Mouse (Mus musculus) stomach, embryonic 15.5 days (tissue): Measurements from ENCODE around the gene Gm10300. TPM values are rescaled to one million over a fixed set of nuclear protein-coding genes. Genes with fewer than 3 reads are reported as not detected.

Experiments used
- ATAC-seq: fragments of 200-750 bp; cut with Nextera tagmentation; 2 replicates; pipeline ENCODE4 v1.8.0; 2017; ENCODE audit warnings: low read depth, moderate number of reproducible peaks, moderate TSS enrichment; ENCODE audit not compliant: insufficient read depth, low FRiP score
- H3K27ac ChIP-seq: fragments of 300-500 bp; sonication (generic); 2 replicates; pipeline ENCODE4 v1.5.1; 2015; ENCODE audit warnings: mild to moderate bottlenecking, inconsistent platforms
- H3K27me3 ChIP-seq: fragments of 300-500 bp; sonication (generic); replicated peaks from 2 replicates; pipeline ENCODE4 v1.6.1; 2015; ENCODE audit warnings: inconsistent platforms
- H3K36me3 ChIP-seq: fragments of 300-500 bp; sonication (generic); 2 replicates; pipeline ENCODE4 v1.6.1; 2015; ENCODE audit warnings: inconsistent platforms
- H3K4me1 ChIP-seq: fragments of 300-500 bp; sonication (generic); 2 replicates; pipeline ENCODE4 v1.6.1; 2015; ENCODE audit warnings: inconsistent platforms
- H3K4me2 ChIP-seq: fragments of 300-500 bp; sonication (generic); 2 replicates; pipeline ENCODE4 v1.6.1; 2015; ENCODE audit warnings: mild to moderate bottlenecking, inconsistent platforms
- H3K4me3 ChIP-seq: fragments of 300-500 bp; sonication (generic); replicated peaks from 2 replicates; pipeline ENCODE4 v1.5.1; 2015; ENCODE audit warnings: inconsistent platforms
- H3K9ac ChIP-seq: fragments of 300-500 bp; sonication (generic); 2 replicates; pipeline ENCODE4 v1.6.1; 2015; ENCODE audit warnings: inconsistent platforms
- H3K9me3 ChIP-seq: fragments of 300-500 bp; sonication (generic); 2 replicates; pipeline ENCODE4 v1.6.1; 2016; ENCODE audit warnings: inconsistent platforms
- WGBS: fragments of 180-500 bp; shearing (Covaris S2); methylation state at CpG from one replicate; pipeline ENCODE4 v1.1.7; 2015; 5-methylcytosine and 5-hydroxymethylcytosine counted together
- polyA plus RNA-seq: library from polyadenylated mRNA; unstranded; fragments of >200 nt; fragmentation: Nextera tagmentation; extraction: Ambion mirVana; gene quantifications from 2 replicates; pipeline ENCODE4 v1.2.1, GENCODE M21; 2015

Gene Gm10300
- polyA plus RNA-seq, 1 experiment from 2014 or later = 0.13 TPM

DNA sequence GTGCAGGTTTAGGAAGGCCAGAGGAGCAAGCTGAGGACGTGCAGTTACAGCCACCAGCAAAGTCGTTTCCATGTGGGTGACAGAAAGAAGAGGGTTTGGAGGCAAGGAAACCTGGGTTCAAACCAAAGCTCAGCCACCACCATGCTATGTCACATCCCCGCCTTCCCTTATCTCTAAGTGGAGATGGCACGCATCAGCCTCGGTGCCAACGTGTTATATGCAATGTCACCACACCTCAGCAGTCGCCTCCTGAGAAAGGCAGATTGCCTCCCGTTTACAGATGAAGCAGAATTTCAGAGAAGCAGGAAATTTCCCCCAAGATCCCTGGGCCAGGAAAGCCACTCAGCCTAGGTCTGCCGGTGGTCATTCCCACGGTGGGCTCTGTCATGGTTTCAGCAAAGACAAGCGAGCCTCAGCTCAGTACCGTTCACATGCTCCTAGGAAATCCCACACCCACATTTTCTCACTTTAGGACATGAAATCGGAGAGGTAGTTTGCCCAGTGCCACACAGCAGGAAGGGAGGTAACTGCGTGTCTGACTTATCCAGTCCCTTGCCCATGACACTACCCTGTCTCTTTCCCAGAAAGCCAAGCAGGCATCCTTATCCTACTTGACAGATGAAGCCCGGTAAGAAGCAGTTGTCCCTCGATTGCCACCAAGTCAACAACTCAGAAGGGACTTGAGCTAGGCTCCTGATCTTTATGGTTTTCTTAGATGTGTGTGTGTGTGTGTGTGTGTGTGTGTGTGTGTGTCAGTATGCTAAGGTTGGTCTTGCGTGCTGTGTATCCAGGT, 14.3 kb upstream of the Gm10300 start:
- peak; percentile 76; the same call in 1 of the 2 replicates for ATAC-seq
- 51% methylated on average over 17 of the region's 17 CpGs for WGBS
- H3K4me2 ChIP-seq = no peak overlapping the region

DNA sequence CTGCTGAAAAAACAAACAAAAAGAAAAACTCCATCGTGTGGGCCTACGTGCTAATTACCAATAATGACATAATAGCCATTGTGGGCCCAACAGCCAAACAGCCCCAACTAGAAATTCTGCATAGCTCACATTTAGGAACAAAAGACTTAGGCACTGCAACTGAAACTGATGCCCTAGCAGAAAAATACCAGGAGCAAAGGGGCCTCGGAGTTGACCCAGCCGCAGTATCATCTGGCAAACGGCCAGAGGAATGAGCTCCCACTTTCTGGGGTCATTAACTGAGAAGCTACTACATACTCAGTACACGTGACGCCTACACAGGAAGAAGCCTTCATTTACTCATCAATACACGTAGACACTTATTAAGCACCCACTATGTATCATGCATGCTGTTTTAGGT, 12.2 kb upstream of the Gm10300 start:
- H3K9ac ChIP-seq = no peak overlapping the region
- no peak overlapping the region for H3K4me2 ChIP-seq
- H3K4me3 ChIP-seq = no peak overlapping the region
- peaks cover 14% of the 10 kb centered on the region; the same call in 1 of the 2 replicates for H3K4me1 ChIP-seq
- H3K9me3 ChIP-seq = no peaks in the 10 kb centered on the region
- no peak overlapping the region for H3K27ac ChIP-seq
- no peaks in the 10 kb centered on the region for H3K27me3 ChIP-seq
- 56% methylated on average over 8 of the region's 8 CpGs for WGBS
- ATAC-seq = no peak
- no peaks in the 10 kb centered on the region for H3K36me3 ChIP-seq

More for the DNA sequence above, 14.3 kb upstream of the Gm10300 start:
- Histone ChIP-seq H3K4me1 (0 out of 2 replicates have a peak, but pooled peaks cover 4% of the 10 kb centered on the region), H3K27me3 (no peaks in the 10 kb centered on the region), H3K36me3 (no peaks in the 10 kb centered on the region), H3K9ac (no peak overlapping the region), H3K9me3 (no peaks in the 10 kb centered on the region), H3K4me3 (no peak overlapping the region), H3K27ac (no peak overlapping the region)

DNA sequence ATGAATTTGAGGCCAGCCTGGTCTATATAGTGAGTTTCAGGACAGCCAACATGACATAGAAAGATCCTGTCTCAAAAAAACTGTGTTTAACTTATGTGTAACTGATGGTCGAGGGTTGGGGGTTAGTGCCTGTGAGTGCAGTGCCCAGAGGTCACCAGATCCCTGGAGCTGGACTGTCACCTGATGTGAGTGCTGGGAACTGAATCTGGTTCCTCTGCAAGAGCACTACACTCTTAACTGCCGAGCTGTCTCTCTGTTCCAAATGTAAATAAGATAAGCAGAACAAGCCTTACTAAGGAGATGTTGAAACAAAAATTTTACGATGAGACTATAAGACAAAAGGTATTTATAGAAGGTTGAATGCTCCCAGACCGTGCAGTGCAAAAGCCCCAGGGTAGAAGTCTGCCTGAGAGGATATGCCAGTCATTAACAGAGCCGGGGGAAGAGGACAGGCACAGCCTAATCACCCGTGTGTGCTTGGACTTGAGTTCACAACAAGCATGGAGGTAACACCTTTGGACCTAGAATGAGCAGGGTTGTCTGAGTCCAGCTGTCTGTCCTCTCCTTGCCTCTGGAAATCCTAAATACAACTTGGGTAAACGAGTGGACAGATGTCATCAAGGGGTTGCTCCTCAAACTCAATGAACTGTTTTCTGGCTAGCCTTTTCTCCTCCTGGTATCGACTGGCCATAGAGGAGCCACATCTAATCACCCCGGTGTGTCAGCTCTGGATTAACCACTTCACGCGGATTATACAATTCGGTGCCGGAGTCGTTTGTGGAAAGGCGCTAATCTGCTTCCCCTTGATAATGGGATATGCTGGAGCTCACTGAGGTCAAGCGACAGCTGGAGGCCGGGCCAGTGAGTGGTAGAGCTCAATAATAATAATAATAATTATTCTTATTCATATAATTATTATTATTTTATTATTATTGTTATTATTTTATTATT, 11.3 kb upstream of the Gm10300 start:
- Histone ChIP-seq H3K36me3 (no peaks in the 10 kb centered on the region), H3K27ac (no peak overlapping the region), H3K4me2 (no peak overlapping the region), H3K4me3 (no peak overlapping the region), H3K9ac (no peak overlapping the region), H3K9me3 (no peaks in the 10 kb centered on the region), H3K27me3 (no peaks in the 10 kb centered on the region), H3K4me1 (peaks cover 15% of the 10 kb centered on the region; the same call in 1 of the 2 replicates)
- no peak for ATAC-seq
- WGBS = 64% methylated on average over 17 of the region's 17 CpGs

DNA sequence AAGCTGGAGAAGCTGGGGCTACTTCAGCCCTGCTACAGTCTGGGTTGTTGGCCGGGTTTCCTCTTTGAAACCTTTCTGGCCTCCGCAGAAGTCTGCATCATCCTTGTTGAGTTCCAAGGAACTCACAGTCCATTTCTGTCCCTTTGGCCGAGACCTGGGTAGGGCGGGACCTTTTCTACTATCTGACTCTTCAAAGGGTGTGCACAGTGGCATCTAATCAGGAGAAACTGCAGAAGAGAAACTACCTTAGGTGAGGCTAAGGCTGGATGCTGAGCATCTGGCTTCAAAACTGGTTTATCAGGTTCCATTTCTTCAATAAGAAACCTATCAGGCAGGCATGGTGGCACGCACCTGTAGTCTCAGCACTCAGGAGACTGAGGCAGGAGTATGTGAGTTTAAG, 9.9 kb upstream of the Gm10300 start:
- ATAC-seq = no peak
- Histone ChIP-seq H3K9ac (no peak overlapping the region), H3K4me3 (no peak overlapping the region), H3K27ac (peak overlapping the region; percentile 4; the same call in 1 of the 2 replicates), H3K4me1 (peaks cover 17% of the 10 kb centered on the region; the same call in 1 of the 2 replicates), H3K27me3 (no peaks in the 10 kb centered on the region), H3K36me3 (no peaks in the 10 kb centered on the region), H3K4me2 (no peak overlapping the region), H3K9me3 (no peaks in the 10 kb centered on the region)
- WGBS = 67% methylated on average over 5 of the region's 5 CpGs

DNA sequence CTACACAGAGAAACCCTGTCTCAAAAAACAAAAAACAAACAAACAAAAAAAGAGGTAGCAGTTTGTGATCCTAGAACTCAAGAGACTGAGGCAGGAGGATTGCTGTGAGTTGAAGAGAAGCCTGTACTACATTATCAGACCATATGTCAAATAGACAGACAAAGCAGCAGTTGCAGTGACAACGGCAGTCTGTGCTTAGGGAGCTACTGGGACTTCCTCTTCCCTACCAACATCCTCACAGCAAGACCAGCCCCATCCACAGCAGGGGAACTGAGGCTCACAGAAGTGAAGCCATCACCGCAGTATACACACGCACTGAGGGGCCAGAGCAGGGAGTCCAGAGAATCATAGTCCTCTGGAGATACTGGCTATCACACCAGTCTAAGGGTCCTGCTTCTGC, 8.9 kb upstream of the Gm10300 start:
- peak; percentile 29; the same call in 1 of the 2 replicates for ATAC-seq
- H3K27me3 ChIP-seq = no peaks in the 10 kb centered on the region
- no peak overlapping the region for H3K4me2 ChIP-seq
- no peak overlapping the region for H3K9ac ChIP-seq
- no peak overlapping the region for H3K4me3 ChIP-seq
- no peaks in the 10 kb centered on the region for H3K36me3 ChIP-seq
- no peak overlapping the region; the same call in 1 of the 2 replicates for H3K27ac ChIP-seq
- WGBS = 65% methylated on average over 3 of the region's 3 CpGs
- H3K4me1 ChIP-seq = peaks cover 17% of the 10 kb centered on the region; the same call in 1 of the 2 replicates
- H3K9me3 ChIP-seq = no peaks in the 10 kb centered on the region

DNA sequence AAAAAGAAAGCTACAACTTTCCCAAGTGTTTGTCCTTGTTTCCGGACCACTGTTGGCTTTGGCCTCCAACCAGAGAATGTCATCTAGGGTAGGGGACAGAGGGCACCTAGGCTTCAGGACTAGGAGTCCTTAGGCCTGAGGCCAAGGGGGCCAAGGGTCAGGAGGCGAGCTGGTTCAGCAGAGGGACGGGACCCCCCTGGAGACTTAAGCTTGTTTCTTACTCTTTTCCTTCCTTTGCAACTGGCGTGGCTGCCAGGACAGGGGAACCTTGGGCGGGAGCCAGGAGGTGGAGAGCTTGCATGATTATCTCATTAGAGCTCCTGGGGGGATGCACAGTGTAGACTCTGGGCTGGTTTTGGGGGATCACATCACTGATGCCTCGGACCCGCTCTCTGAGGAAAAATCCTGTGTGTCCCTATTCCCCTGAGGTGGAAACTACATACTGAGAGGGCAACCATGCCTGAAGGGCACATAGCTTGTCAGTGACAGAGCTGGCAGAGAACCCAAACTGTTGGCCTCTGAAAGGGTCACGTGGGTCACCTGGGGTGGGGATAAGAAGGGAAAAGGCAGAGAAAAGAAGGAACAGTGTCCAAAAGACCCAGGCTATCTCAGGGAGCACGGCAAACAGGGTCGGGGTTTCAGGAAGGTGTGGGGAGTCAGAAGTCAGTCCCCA, 8.3 kb upstream of the Gm10300 start:
- no peak overlapping the region for H3K4me3 ChIP-seq
- H3K9ac ChIP-seq = no peak overlapping the region
- no peaks in the 10 kb centered on the region for H3K27me3 ChIP-seq
- no peak overlapping the region; the same call in 1 of the 2 replicates for H3K27ac ChIP-seq
- no peaks in the 10 kb centered on the region for H3K9me3 ChIP-seq
- no peak overlapping the region for H3K4me2 ChIP-seq
- ATAC-seq = no peak
- H3K4me1 ChIP-seq = peaks cover 17% of the 10 kb centered on the region; the same call in 1 of the 2 replicates
- no peaks in the 10 kb centered on the region for H3K36me3 ChIP-seq
- WGBS = 59% methylated on average over 10 of the region's 10 CpGs

DNA sequence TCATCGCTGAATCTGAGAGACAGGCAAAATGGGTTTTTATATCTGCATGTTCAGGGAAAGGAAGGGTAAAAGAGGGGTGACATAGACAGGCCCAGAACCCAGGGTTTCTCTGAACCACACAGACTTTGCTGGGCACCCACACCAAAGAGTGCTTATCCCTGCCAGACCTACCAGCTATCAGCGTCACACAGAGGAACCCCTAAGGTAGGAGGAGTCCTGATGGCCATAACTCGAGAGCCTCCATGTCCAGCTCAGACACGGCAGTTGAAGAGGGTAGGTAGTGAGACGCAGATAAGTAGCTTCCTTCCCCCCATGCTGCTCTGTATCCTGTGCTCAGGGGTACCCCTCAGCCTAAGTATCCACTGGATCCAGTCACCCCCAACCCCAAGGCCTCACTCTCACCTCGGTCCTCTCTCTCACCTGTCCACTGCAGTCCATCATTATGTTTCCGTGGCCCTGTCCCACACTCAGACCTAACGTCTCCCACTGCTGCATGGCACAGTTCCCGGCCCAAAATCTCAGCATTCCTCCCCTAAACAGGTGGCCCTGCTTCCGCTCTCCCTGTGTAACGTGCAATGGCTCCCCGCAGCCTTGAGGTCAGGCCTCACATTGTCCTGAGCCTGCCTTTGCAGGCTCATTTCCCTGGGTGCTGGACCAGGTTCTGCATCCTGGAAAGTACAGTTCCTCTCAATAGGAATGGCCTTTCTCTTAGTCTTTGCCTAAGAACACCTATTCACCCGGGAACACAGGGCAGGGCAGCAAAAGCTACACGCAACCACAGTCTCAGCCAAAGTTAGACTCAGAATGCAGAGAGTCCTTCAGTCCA, 7.2 kb upstream of the Gm10300 start:
- H3K27me3 ChIP-seq = no peaks in the 10 kb centered on the region
- H3K9ac ChIP-seq = no peak overlapping the region
- H3K4me1 ChIP-seq = peaks cover 13% of the 10 kb centered on the region; the same call in 1 of the 2 replicates
- no peaks in the 10 kb centered on the region for H3K9me3 ChIP-seq
- no peaks in the 10 kb centered on the region for H3K36me3 ChIP-seq
- 81% methylated on average over 14 of the region's 14 CpGs for WGBS
- ATAC-seq = no peak
- no peak overlapping the region for H3K4me3 ChIP-seq
- H3K4me2 ChIP-seq = no peak overlapping the region
- H3K27ac ChIP-seq = no peak overlapping the region

DNA sequence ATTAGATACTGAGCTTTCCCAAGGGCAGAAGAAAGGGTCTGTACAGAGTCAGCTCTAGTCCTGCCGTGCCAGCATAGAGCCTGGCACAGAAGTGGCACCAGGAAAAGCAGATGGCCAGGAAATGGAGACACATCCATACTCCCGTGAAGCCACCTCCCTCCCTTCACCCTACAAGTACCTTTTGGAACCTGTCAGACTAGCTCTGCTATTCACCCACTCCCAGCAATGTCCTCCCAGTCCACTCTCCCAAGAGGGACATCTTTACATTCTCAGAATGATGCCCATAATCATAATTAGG, 6.6 kb upstream of the Gm10300 start:
- ATAC-seq = no peak
- 58% methylated on average over 2 of the region's 2 CpGs for WGBS
- Histone ChIP-seq H3K27me3 (no peaks in the 10 kb centered on the region), H3K4me3 (no peak overlapping the region), H3K36me3 (no peaks in the 10 kb centered on the region), H3K4me1 (peaks cover 13% of the 10 kb centered on the region; the same call in 1 of the 2 replicates), H3K4me2 (no peak overlapping the region), H3K27ac (no peak overlapping the region), H3K9me3 (no peaks in the 10 kb centered on the region), H3K9ac (no peak overlapping the region)

DNA sequence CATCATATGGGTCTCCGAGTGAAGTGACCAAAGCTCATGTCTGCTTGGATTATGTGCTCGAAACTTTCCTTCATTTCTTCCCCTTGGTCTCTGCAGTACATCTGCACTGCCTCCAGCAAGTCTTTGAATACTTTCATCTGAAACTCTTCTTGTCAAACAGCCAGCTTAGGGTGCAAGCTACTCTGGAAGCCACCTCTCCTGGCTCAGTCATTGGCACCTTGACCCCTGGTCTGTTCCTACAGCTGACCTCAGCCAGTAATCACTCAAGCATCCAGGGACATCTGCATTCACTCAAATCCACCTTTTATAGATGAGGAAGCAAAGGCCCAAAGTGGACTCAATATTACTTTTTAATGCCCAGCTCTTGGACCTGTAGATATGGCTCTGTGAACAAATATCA, 2.8 kb upstream of the Gm10300 start:
- no peaks in the 10 kb centered on the region for H3K27me3 ChIP-seq
- no peak overlapping the region for H3K27ac ChIP-seq
- H3K36me3 ChIP-seq = no peaks in the 10 kb centered on the region
- H3K4me1 ChIP-seq = 0 out of 2 replicates have a peak, but pooled peaks cover 8% of the 10 kb centered on the region
- 92% methylated on average over 2 of the region's 2 CpGs for WGBS
- H3K9me3 ChIP-seq = no peaks in the 10 kb centered on the region
- no peak overlapping the region for H3K9ac ChIP-seq
- no peak for ATAC-seq
- H3K4me2 ChIP-seq = no peak overlapping the region
- H3K4me3 ChIP-seq = no peak overlapping the region

DNA sequence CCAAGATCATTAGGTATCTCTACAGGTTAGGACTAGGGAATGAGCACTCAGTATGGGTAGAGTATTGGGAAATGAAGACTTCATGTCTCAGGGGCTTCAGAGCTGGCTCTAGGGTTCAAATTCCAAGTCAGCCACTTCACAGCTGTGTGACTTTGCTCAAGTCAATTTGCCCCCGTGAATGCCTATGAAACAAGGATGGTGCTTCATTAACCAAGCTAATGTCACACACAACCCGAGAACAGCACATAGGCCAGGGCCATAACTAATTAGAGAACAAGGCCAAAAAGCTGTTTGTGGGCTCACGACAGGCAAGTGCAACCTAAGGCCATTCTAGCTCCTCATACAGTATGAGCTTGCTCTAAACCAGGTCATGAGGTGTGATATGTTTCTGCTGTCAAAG, 2.3 kb upstream of the Gm10300 start:
- 77% methylated on average over 3 of the region's 3 CpGs for WGBS
- Histone ChIP-seq H3K4me2 (no peak overlapping the region), H3K9me3 (no peaks in the 10 kb centered on the region), H3K9ac (no peak overlapping the region), H3K4me3 (no peak overlapping the region), H3K27me3 (no peaks in the 10 kb centered on the region), H3K36me3 (no peaks in the 10 kb centered on the region), H3K4me1 (0 out of 2 replicates have a peak, but pooled peaks cover 12% of the 10 kb centered on the region), H3K27ac (no peak overlapping the region)
- ATAC-seq = no peak

DNA sequence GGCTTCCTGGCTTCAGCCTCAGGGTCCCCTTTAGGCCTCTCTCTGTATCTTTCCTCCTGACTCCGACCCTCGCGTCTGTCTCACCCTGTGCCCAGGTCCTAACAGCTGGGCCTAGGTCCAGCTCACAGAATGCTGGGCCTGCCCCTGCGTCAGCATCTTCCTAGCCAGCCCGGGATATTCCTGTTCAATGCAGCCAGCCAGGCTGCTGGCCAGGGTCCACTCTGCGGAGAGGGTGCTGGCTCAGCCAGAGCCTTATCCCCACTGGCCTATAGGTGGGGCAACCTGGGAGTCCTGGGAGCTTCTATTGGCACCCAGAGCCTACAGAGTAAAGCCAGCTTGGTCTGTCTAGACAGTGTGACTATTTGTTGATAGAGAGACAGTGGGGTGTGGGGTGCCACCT, 1.6 kb upstream of the Gm10300 start:
- ATAC-seq = no peak

More for the DNA sequence above, 1.6 kb upstream of the Gm10300 start:
- Histone ChIP-seq H3K9ac (no peak overlapping the region), H3K4me2 (peak overlapping the region; percentile 7), H3K9me3 (no peaks in the 10 kb centered on the region), H3K27ac (no peak overlapping the region), H3K4me1 (0 out of 2 replicates have a peak, but pooled peaks cover 12% of the 10 kb centered on the region), H3K36me3 (no peaks in the 10 kb centered on the region), H3K4me3 (peak overlapping the region; percentile 5; the same call in 1 of the 2 replicates), H3K27me3 (no peaks in the 10 kb centered on the region)
- 76% methylated on average over 6 of the region's 6 CpGs for WGBS
